Mouse (Mus musculus): ENCODE results near the gene Ulk3. TPM values are rescaled to one million over a fixed set of nuclear protein-coding genes. Genes with fewer than 3 reads are reported as not detected.

Gene Ulk3
- polyA plus RNA-seq, 1 experiment: 34.2 TPM

- 39% methylated on average over 3 of the region's 3 CpGs for WGBS
- no peak overlapping the region for H3K4me3 ChIP-seq (replicated peaks; ENCODE audit: extremely low read depth, low read depth, low read length)
- TF ChIP-seq POLR2A (IDR thresholded peaks at IDR 0.05; ENCODE audit: borderline replicate concordance, extremely low read depth, low read depth, low read length) (no peak), CTCF (IDR thresholded peaks at IDR 0.05; ENCODE audit: insufficient read depth, low read length) (no peak)
- DNase-seq: no peak
- no peaks in the 10 kb centered on the region for H3K4me1 ChIP-seq (ENCODE audit: control insufficient read depth, insufficient read depth, low read length)
Measured at GRCm38 (mm10) chr9:57609803-57610202, 20.6 kb downstream of the Ulk3 start.

GRCm38 (mm10) chr9:57610359-57610826 is 21.1 kb downstream of the Ulk3 start:
- no peak for TF ChIP-seq CTCF (IDR thresholded peaks at IDR 0.05; ENCODE audit: insufficient read depth, low read length)
- TF ChIP-seq POLR2A (IDR thresholded peaks at IDR 0.05; ENCODE audit: borderline replicate concordance, extremely low read depth, low read depth, low read length): no peak
- WGBS: 47% methylated on average over 3 of the region's 3 CpGs
- Histone ChIP-seq H3K4me3 (replicated peaks; ENCODE audit: extremely low read depth, low read depth, low read length) (no peak overlapping the region), H3K4me1 (ENCODE audit: control insufficient read depth, insufficient read depth, low read length) (no peaks in the 10 kb centered on the region)
- DNase-seq: no peak

DNA sequence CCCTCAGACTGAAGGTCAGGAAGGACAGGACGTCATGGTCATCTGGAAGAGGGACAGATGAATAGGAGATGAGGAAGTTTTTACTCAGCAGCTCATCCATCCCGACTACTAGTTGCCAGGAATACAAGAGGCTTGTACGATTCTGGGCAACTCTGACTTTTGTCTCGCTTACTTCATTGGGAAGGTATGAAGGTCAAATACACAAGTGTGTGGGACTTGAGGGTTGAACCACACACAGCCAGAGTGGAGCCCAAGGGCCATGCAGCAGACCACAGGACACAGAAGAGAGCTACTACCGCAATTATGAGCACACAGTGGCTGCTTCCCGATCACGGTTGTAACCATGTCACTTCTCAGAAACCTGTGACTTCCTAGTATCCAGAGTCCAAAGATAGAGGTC is 23.3 kb downstream of the Ulk3 start:
- 54% methylated on average over 7 of the region's 7 CpGs for WGBS
- Histone ChIP-seq H3K4me3 (replicated peaks; ENCODE audit: extremely low read depth, low read depth, low read length) (no peak overlapping the region), H3K4me1 (ENCODE audit: control insufficient read depth, insufficient read depth, low read length) (no peaks in the 10 kb centered on the region)
- TF ChIP-seq POLR2A (IDR thresholded peaks at IDR 0.05; ENCODE audit: borderline replicate concordance, extremely low read depth, low read depth, low read length) (no peak), CTCF (IDR thresholded peaks at IDR 0.05; ENCODE audit: insufficient read depth, low read length) (no peak)
- DNase-seq: no peak

DNA sequence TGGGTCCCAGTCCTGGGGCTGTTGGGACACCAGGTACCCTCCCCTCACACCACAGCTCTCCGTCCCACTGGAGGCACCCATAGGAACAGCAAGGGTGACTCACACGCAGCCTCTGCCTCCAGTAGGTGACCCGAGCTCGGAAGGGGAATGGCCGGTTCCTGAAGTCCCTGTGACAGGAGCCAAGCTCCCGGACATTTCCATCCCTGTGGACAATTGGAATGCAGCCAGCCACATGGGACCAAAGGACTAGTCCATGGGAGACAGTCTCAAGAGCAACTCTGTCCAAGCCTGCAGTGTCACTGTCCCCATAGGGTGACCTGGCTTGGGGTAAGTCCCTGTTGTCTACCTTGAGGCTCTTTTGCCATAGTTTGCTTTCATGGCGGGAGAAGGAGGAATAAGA is 24.7 kb downstream of the Ulk3 start:
- TF ChIP-seq POLR2A (IDR thresholded peaks at IDR 0.05; ENCODE audit: borderline replicate concordance, extremely low read depth, low read depth, low read length): no peak
- no peak for TF ChIP-seq CTCF (IDR thresholded peaks at IDR 0.05; ENCODE audit: insufficient read depth, low read length)
- no peaks in the 10 kb centered on the region for H3K4me1 ChIP-seq (ENCODE audit: control insufficient read depth, insufficient read depth, low read length)
- DNase-seq: no peak
- WGBS: 69% methylated on average over 7 of the region's 7 CpGs
- no peak overlapping the region for H3K4me3 ChIP-seq (replicated peaks; ENCODE audit: extremely low read depth, low read depth, low read length)

DNA sequence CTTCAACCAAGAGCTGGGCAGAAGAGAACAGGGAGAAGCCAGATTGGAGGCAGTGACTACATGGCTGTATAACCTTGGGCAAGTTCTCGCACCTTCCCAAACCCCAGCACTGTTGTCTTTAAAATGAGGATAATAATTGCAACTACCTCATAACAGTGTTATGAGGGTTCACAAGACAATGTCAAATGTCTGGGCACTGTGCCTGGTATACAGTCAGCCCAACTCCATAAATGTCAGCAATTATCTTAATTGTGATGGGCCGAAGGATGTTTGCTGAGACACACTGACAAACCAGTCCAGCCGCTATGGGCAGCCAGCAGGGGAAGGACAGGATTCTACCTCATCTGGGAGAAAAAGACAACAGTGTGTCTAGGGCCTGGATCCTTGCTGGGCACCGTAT is 25.5 kb downstream of the Ulk3 start:
- TF ChIP-seq CTCF (IDR thresholded peaks at IDR 0.05; ENCODE audit: insufficient read depth, low read length) (no peak), POLR2A (IDR thresholded peaks at IDR 0.05; ENCODE audit: borderline replicate concordance, extremely low read depth, low read depth, low read length) (no peak)
- H3K4me1 ChIP-seq (ENCODE audit: control insufficient read depth, insufficient read depth, low read length): no peaks in the 10 kb centered on the region
- H3K4me3 ChIP-seq (replicated peaks; ENCODE audit: extremely low read depth, low read depth, low read length): no peak overlapping the region
- WGBS: 73% methylated on average over 4 of the region's 4 CpGs
- no peak for DNase-seq

DNA sequence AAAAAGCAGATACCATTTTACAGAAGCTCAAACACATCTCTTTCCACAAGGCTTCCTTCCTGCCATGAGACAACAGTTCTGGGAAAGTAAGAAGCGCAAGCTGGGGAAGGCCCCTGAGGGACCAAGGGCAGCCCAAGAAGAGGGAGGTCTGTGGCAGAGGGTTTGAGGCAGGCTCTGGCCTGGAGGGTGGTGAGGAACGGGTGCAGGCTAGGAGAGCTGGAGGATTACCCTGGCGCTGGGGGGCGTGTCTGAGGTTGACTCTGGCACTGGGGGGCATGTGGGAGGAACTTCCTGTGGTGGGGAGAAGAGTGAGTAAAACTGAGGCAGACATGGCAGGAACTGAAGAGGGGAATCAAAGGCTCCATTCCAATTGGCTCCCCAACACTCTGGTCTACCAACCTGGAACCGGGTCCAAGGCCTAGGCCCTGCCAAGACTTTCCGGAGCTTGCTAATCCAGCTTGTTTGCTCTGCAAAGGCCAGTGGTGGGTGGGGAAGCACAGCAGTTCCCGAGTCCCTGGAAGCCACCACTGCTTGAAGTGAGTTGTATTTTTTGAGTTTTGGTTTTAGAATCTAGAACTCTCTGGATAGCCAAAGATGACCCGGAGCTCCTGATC is 28.4 kb downstream of the Ulk3 start:
- no peak for TF ChIP-seq CTCF (IDR thresholded peaks at IDR 0.05; ENCODE audit: insufficient read depth, low read length)
- no peak for TF ChIP-seq POLR2A (IDR thresholded peaks at IDR 0.05; ENCODE audit: borderline replicate concordance, extremely low read depth, low read depth, low read length)
- H3K4me3 ChIP-seq (replicated peaks; ENCODE audit: extremely low read depth, low read depth, low read length): no peak overlapping the region
- DNase-seq: no peak
- H3K4me1 ChIP-seq (ENCODE audit: control insufficient read depth, insufficient read depth, low read length): no peaks in the 10 kb centered on the region
- WGBS: 64% methylated on average over 8 of the region's 8 CpGs

GRCm38 (mm10) chr9:57618854-57619253 is 29.6 kb downstream of the Ulk3 start:
- H3K4me3 ChIP-seq (replicated peaks; ENCODE audit: extremely low read depth, low read depth, low read length): no peak overlapping the region
- 57% methylated on average over 8 of the region's 8 CpGs for WGBS
- H3K4me1 ChIP-seq (ENCODE audit: control insufficient read depth, insufficient read depth, low read length): no peaks in the 10 kb centered on the region
- no peak for DNase-seq
- TF ChIP-seq POLR2A (IDR thresholded peaks at IDR 0.05; ENCODE audit: borderline replicate concordance, extremely low read depth, low read depth, low read length): no peak
- no peak for TF ChIP-seq CTCF (IDR thresholded peaks at IDR 0.05; ENCODE audit: insufficient read depth, low read length)

GRCm38 (mm10) chr9:57620674-57621073 is 31.4 kb downstream of the Ulk3 start, which contains the start of gene Lman1l:
TSS of gene Lman1l (minus strand) at chr9:57620774.
- no peak for DNase-seq
- no peak within 1 kb of the TSS for H3K4me3 ChIP-seq (replicated peaks; ENCODE audit: extremely low read depth, low read depth, low read length)
- H3K4me1 ChIP-seq (ENCODE audit: control insufficient read depth, insufficient read depth, low read length): no peaks in the 10 kb centered on the region
- TF ChIP-seq POLR2A (IDR thresholded peaks at IDR 0.05; ENCODE audit: borderline replicate concordance, extremely low read depth, low read depth, low read length): no peak
- 87% methylated on average over 5 of the region's 5 CpGs for WGBS

GRCm38 (mm10) chr9:57624295-57624694 is 35.0 kb downstream of the Ulk3 start:
- no peaks in the 10 kb centered on the region for H3K4me1 ChIP-seq (ENCODE audit: control insufficient read depth, insufficient read depth, low read length)
- H3K4me3 ChIP-seq (replicated peaks; ENCODE audit: extremely low read depth, low read depth, low read length): no peak overlapping the region
- no peak for DNase-seq
- TF ChIP-seq POLR2A (IDR thresholded peaks at IDR 0.05; ENCODE audit: borderline replicate concordance, extremely low read depth, low read depth, low read length) (no peak), CTCF (IDR thresholded peaks at IDR 0.05; ENCODE audit: insufficient read depth, low read length) (no peak)
- 78% methylated on average over 7 of the region's 7 CpGs for WGBS

DNA sequence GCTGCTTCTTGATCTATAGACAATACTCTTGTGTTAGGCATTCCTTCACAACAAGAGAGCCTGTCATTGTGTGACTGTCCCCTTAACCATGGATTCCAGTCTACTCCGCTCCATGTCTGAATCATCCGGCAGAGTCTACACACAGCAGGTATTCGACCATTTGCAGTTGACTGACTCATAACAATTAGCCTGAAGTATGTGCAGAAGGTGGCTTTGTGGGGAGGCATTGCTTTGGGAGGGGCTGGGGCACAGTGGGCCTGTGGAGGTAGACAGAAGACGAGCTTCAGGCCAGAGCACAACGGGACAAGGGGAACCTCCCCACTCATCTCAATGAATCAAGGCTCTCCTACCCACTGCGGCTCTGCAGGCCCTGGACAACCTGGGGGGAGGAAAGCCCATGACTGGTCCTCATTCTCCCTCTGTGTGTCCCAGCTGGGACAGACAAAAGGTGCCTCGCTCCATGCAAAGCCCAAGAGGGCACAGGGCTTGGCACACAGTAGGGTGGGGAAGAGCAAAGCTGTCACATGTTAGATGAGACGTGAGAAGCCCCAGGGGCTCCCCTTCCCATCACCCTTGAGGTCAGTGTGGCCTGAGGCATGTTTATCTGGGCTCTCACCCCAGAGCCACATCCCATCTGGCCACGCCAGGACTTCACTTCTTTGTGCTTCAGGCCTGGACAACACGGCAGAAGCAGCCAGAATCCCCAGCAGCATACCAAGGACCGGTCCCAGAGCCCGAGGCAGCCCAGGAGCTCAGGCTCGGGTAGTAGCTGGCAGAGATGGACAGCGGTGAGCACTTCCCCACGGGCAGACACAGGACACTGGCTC is 36.6 kb downstream of the Ulk3 start:
- TF ChIP-seq CTCF (IDR thresholded peaks at IDR 0.05; ENCODE audit: insufficient read depth, low read length) (no peak), POLR2A (IDR thresholded peaks at IDR 0.05; ENCODE audit: borderline replicate concordance, extremely low read depth, low read depth, low read length) (no peak)
- 82% methylated on average over 15 of the region's 15 CpGs for WGBS
- no peak for DNase-seq

More for the DNA sequence above, 36.6 kb downstream of the Ulk3 start:
- H3K4me3 ChIP-seq (replicated peaks; ENCODE audit: extremely low read depth, low read depth, low read length): no peak overlapping the region
- no peaks in the 10 kb centered on the region for H3K4me1 ChIP-seq (ENCODE audit: control insufficient read depth, insufficient read depth, low read length)
